Mouse (Mus musculus): ENCODE data around the gene Gm4131.

DNA sequence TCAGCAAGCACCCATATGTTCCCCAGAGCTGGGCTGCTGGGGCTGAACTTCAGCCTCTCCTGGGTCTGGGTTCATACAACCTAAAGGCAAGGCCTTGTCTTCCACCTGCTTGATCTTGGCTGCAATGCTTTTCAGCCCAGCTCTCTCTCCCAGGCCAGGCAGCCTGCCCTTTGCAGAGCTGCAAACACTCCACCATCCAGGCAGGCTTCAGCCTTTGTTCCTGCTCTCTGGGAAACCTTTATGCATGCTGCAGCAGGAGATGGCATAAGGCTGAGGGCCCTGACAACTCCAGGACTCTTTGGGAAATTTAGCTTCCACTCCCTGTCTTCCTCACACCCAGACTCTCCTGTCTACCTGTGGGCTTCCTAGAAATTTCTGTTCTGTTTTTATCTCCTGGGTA is 17.9 kb upstream of the Gm4131 start:
- TF ChIP-seq CTCF (conservative IDR thresholded peaks at IDR 0.05; ENCODE audit: low read length) (no peak), POU5F1 (IDR thresholded peaks at IDR 0.05; ENCODE audit: borderline replicate concordance, low read length) (no peak)

All from E14TG2a.4 (cell line).